Mouse (Mus musculus): ENCODE data around the gene C87499. TPM values are rescaled to one million over a fixed set of nuclear protein-coding genes. Genes with fewer than 3 reads are reported as not detected.
A peak's percentile ranks its signal among the peaks of the same experiment; 100 is the strongest.

The C87499 gene
- not detected for total RNA-seq (2021)
- long read RNA-seq, experiment 1 = 0 reads
- long read RNA-seq, experiment 2 = 0 reads

DNA sequence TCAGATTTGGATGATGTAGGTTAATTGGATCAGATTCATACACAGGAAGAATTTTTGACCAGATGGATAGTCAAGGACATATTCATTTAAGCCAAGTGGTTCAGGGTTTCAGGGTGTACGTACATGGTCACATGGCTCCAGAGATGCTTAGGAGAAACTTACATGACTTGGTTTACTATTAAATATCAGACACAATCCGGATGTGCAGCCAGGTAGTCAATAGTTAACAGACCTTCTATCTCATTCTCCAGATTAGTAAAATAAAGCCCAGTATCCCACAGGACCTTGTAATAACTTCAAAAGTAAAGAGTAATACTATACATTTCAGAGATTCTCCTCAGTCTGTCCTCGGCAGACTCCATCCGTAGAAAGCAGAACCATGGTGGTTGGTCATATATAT, at the start of gene C87499:
Gene C87499, minus strand, starts transcription at position 101 of the 400 bp plus-strand sequence.
- no peak for DNase-seq

DNA sequence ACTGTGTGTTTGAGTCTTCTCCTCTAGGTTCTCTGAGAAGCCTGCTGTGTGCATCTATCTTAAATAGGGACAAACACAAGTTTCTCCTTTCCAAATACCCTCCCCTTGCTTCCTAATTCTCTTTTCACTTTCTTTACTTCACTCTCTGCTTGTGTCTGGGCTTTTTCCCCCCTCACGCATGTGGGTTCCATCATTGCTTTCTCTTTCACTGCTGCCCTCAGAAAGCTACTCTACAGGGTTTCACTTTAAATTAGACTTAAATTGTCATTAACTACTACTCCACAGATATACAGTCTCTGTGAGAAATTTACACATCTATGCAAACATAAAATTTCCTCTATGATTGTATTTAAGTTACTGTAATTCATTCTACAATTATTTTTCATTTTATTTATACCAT, 49.6 kb upstream of the C87499 start, which contains the start of gene Ifna2:
Gene Ifna2, minus strand, starts transcription at position 101 of the 400 bp plus-strand sequence.
- DNase-seq = no peak

DNA sequence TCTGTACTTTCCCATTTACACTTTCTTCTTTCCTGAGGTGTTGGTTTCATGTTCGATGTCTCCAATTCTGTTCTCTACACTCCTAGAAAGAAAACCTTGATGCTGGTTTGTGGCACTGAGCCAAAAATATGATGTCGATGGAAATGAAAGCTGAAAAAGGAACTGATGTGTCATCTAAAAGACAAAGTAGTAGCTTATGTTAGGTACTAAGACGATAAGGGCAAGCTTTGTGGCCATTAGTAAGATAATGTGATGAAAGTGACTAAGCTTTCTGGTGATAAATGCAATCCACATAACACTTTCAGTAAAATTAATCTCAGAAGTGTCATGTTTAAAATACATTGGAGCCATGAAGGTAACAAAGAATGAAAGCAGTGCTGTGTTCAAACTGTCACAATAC, 47.1 kb upstream of the C87499 start:
- DNase-seq = no peak

DNA sequence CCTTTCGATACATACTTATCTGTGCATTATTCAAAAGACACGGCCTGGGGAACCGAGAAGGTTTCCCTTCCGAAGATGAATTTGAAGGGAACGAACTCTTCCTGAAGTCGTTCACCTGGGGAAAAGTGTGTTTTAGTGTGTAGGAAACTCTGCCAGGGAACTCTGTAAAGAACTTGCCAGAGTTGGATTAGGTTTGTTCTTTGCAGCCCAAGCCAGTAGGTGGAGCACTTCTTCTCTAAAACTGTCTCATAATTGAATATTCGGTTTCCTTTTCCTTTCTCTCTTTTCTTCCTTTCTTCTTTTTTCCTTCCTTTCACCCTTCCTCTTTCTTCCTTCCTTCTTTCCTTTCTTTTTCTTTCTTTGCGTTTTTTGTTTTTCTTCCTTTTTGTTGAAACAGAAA, 46.2 kb upstream of the C87499 start:
- no peak for DNase-seq

DNA sequence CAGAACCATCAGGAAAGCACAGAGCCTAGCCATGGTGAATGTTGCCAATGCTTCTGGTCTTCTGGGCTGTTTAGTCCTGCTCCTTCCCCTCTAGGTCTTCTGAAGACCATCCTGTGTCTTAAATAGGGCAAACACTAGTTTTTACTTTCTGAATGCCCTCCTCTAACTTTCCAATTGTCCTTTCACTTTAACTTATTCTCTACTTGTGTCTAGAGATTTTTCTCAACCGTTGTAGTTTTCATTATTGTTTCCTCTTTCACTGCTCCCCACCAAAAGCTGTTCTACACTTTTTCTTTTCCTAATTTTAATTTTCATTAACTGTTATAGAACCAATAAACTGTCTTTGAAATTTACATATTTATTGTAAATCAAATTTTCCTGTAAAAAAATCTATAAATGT, 42.6 kb upstream of the C87499 start, which contains the start of gene Ifna16:
Gene Ifna16, minus strand, starts transcription at position 101 of the 400 bp plus-strand sequence.
- DNase-seq = no peak

DNA sequence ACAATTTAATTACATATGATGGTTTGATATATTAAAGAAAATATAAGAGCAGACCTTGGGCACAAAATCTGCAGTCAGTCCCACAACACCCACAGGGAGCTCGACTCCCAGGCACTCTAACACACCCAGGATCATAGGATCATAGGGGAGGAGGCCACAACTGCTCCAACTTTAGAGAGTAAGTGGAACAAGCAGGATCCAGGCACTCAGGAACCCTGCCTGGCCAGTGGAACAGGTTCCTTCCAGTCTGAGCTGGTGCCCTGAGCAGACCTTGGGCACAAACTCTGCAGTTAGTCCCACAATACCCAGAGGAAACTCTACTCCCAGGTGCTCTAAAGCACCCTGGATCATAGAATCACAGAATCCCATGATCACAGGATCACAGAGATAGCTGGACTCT, 21.2 kb upstream of the C87499 start:
- no peak for DNase-seq

DNA sequence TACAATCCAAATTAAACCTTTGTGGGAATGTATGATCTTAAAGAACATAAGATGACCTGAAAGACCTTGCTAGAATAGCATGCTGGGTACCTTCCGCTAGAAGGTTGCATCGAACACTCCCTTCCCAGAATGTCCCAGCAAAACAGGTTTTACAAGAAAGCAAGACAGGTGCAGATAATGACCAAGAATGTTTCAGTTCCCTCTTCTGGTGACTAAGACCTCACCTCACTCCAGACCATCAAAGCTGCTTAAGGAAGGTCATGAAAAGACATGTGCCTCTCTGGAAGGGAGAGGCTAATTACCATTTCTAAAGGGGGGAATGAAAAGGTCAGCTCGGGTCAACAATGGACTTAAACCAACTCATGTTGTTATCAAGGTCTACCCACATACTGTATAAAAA, 19.4 kb upstream of the C87499 start:
- no peak for DNase-seq

DNA sequence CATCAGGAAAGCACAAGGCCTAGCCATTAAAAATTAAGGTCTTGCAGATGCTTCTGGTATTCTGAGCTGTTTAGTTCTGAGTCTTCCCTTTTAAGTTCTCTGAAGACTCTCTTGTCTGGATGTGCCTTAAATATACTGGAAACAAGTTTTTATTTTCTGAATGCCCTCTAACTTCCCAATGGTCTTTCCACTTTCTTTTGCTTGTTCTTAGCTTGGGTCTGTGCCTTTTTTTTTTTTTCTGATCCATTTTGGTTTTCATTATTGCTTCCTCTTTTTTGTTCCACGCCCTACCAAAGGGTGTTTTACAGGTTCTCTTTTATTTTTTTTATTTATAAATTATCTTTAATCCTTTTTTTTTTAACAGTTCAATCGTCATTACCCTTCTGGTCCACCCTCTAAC, 10.1 kb upstream of the C87499 start, which contains the start of gene Ifna13:
Gene Ifna13, minus strand, starts transcription at position 101 of the 400 bp plus-strand sequence.
- DNase-seq = no peak

DNA sequence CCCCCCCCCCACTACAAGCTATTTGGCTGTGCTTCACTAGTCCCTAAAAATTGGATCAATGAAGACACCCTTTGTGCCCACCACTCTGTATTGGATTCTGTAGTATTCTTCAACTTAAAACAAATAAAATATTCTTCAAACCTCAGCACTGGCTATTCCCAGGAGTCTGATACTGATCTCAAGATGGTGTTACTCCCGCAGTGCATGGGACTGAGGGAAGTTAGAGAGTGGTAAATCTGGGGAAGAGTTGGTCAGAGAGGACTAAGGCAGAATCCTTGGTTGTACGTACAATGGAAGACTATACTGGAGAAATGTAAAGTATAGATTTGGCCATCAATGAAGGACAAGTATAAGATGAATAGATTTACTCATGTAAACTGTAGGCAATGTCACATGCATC, 8.3 kb upstream of the C87499 start:
- no peak for DNase-seq

DNA sequence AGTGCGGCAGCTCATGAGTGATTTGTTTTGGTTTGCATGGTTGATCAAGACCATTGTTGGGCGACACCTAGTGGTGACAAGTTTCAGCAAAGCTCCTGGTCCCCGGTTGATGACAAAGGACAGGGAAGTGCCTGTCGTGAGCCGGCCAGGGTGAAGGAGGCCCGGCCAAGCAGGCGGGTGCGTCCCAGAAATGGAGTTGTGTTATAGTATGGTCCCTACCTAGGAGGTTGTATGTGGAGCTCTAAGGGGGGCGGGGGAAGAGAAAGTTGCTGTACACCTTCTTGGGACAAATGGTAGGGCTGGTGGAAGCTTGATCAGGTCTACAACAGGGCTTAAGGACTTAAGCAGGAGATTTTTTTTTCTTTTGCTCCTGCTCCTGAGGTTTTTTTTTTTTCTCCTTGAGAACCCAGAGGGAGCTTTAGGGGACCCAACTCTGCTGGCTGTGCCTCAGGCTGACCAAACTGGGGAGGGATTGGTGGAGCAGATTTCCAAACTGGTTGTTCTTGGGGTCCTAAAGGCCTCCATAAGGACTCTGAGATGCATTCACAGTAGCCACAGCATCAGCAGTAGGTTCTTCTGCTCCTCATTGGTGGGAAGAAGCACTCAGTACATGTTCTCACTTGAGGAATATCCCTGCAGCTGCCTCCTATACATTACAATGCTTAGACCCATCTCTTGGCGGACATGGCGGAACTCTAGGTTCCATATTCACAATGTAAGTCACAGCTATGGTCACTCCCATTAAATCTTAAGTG, 7.0 kb upstream of the C87499 start:
- DNase-seq = peak; percentile 64

DNA sequence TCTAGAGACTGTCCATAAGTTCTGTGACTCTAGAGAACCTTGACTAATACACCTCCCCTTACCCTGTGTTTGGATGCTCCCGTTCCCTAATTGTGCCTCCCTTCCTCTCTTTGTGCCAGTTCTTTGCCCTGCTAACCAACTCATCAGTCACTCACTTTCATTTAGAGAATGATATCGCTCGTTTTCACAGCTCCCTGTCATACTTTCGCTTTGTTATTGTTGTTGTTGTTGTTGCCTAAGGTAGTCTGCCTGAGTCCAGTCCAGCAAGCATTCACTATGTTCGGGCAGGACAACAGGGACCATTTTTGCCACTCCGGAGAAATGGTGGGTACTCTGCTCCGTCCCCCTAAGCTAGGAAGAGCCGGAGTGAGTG, 6.5 kb upstream of the C87499 start:
- DNase-seq = no peak

DNA sequence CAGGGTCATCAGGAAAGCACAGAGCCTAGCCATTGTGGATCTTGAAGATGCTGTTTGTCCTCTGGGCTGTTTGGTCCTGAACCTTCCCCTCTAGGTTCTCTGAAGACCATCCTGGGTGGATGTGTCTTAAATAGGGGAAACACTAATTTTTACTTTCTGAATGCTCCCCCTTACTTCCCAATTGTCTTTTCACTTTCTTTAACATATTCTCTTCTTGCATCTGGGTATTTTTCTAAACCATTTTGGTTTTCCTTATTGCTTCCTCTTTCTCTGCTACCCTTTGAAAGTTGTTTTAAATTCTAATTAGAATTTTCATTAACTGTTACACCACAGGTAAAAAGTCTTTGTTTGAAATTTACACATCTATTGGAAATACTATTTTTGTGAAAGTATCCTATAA, 30.9 kb downstream of the C87499 start, which contains the start of gene Ifna12:
Gene Ifna12, minus strand, starts transcription at position 101 of the 400 bp plus-strand sequence.
- no peak for DNase-seq

DNA sequence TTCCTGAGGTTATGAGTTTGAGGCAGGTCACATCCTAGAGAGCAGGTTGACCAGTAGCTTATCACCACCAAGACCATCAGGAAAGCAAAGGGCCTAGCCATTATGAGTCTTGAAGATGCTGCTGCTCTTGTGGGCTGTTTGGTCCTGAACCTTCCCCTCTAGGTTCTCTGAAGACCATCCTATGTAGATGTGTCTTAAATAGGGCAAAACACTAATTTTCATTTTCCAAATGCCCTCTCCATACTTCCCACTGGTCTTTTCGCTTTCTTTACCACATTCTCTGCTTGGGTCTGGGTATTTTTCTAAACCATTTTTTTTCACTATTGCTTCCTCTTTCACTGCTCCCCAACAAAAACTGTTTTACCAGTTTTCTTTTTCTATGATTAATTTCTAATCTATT, 41.9 kb downstream of the C87499 start, which contains the start of gene Ifna9:
Gene Ifna9, minus strand, starts transcription at position 101 of the 400 bp plus-strand sequence.
- DNase-seq = no peak

Other genes with a start within 250 kb of the C87499 start
- 1 to 10 TPM; 1.3 to 1.6 TPM for gene Hacd4, start 195.5 kb downstream of the C87499 start, total RNA-seq (2021)
- gene Ifnb1, start 111.6 kb downstream of the C87499 start, total RNA-seq (2021) = not detected
- gene Ifna15, start 76.2 kb downstream of the C87499 start, total RNA-seq (2021) = not detected
- not detected for gene Ifna14, start 62.6 kb downstream of the C87499 start, total RNA-seq (2021)
- not detected for gene Ifna9, start 42.0 kb downstream of the C87499 start, total RNA-seq (2021)
- gene Ifna12, start 31.0 kb downstream of the C87499 start, total RNA-seq (2021) = not detected
- not detected for gene Ifna13, start 10.0 kb upstream of the C87499 start, total RNA-seq (2021)
- not detected for gene Ifna16, start 42.5 kb upstream of the C87499 start, total RNA-seq (2021)
- gene Ifna2, start 49.5 kb upstream of the C87499 start, total RNA-seq (2021) = not detected
- gene Ifnab, start 56.9 kb upstream of the C87499 start, total RNA-seq (2021) = not detected
- gene Gm26566, start 87.4 kb upstream of the C87499 start, total RNA-seq (2021) = under 1 TPM; 0.26 to 0.43 TPM
- 10 to 100 TPM; 45.1 to 47.2 TPM for gene Klhl9, start 88.1 kb upstream of the C87499 start, total RNA-seq (2021)
- not detected for gene Gm13271, start 120.5 kb upstream of the C87499 start, total RNA-seq (2021)
- not detected for gene Gm13283, start 125.7 kb upstream of the C87499 start, total RNA-seq (2021)
- gene Gm13290, start 139.4 kb upstream of the C87499 start, total RNA-seq (2021) = not detected
- gene Gm13289, start 142.5 kb upstream of the C87499 start, total RNA-seq (2021) = not detected
- gene Gm13272, start 145.4 kb upstream of the C87499 start, total RNA-seq (2021) = not detected
- not detected for gene Ifnz, start 147.7 kb upstream of the C87499 start, total RNA-seq (2021)
- not detected for gene Gm13276, start 151.3 kb upstream of the C87499 start, total RNA-seq (2021)
- not detected for gene Gm13277, start 154.2 kb upstream of the C87499 start, total RNA-seq (2021)
- not detected for gene Gm13278, start 157.1 kb upstream of the C87499 start, total RNA-seq (2021)
- not detected for gene Gm13275, start 160.1 kb upstream of the C87499 start, total RNA-seq (2021)
- gene Gm13279, start 163.0 kb upstream of the C87499 start, total RNA-seq (2021) = not detected
- gene Gm13285, start 165.3 kb upstream of the C87499 start, total RNA-seq (2021) = not detected
- not detected for gene Gm13287, start 168.8 kb upstream of the C87499 start, total RNA-seq (2021)
- gene Gm13288, start 171.1 kb upstream of the C87499 start, total RNA-seq (2021) = not detected
- not detected for gene Ifna7, start 181.8 kb upstream of the C87499 start, total RNA-seq (2021)
- not detected for gene Ifna11, start 185.5 kb upstream of the C87499 start, total RNA-seq (2021)
- not detected for gene Ifna6, start 193.0 kb upstream of the C87499 start, total RNA-seq (2021)
- not detected for gene Ifna5, start 201.1 kb upstream of the C87499 start, total RNA-seq (2021)
- gene Ifna4, start 207.4 kb upstream of the C87499 start, total RNA-seq (2021) = not detected
- gene Ifna1, start 215.7 kb upstream of the C87499 start, total RNA-seq (2021) = not detected
- gene Ifne, start 245.8 kb upstream of the C87499 start, total RNA-seq (2021) = not detected